Mouse (Mus musculus) liver, adult (tissue): ENCODE measurements around the gene Snap47.

Experiments
- GATA4 ChIP-seq: IDR thresholded peaks from 2 replicates; pipeline ENCODE4 v1.6.1; 2014; ENCODE audit warnings: mild to moderate bottlenecking, low read length; ENCODE audit not compliant: insufficient replicate concordance

Snap47 gene

GRCm38 (mm10) chr11:59451086-59451485, at the start of gene Snap47:
Gene Snap47 (minus strand): TSS chr11:59451186.
- no peak for TF ChIP-seq GATA4

GRCm38 (mm10) chr11:59497747-59498146, 46.8 kb upstream of the Snap47 start:
- no peak for TF ChIP-seq GATA4

- no peak for TF ChIP-seq GATA4
These were observed 45.8 kb upstream of the Snap47 start for GRCm38 (mm10) chr11:59496672-59497310.

- no peak for TF ChIP-seq GATA4
These were observed 35.2 kb upstream of the Snap47 start for GRCm38 (mm10) chr11:59486222-59486621.

GRCm38 (mm10) chr11:59485641-59486040, 34.7 kb upstream of the Snap47 start:
- TF ChIP-seq GATA4 = no peak

- TF ChIP-seq GATA4 = no peak
These were observed 32.2 kb upstream of the Snap47 start for GRCm38 (mm10) chr11:59483212-59483611.

- no peak for TF ChIP-seq GATA4
These were observed 26.3 kb upstream of the Snap47 start for GRCm38 (mm10) chr11:59477240-59477639.

GRCm38 (mm10) chr11:59472326-59472677, 21.3 kb upstream of the Snap47 start, which contains the start of gene Zfp867:
Gene Zfp867 (minus strand): TSS chr11:59472474.
- peak; percentile 24; the same call in 1 of the 2 replicates for TF ChIP-seq GATA4

- TF ChIP-seq GATA4 = no peak
These were observed 20.7 kb upstream of the Snap47 start for GRCm38 (mm10) chr11:59471413-59472325.

- TF ChIP-seq GATA4 = no peak
These were observed 9.5 kb upstream of the Snap47 start for GRCm38 (mm10) chr11:59460459-59460858.

GRCm38 (mm10) chr11:59458973-59459372, 8.0 kb upstream of the Snap47 start:
- TF ChIP-seq GATA4 = no peak

- no peak for TF ChIP-seq GATA4
These were observed 5.9 kb upstream of the Snap47 start for GRCm38 (mm10) chr11:59456891-59457290.

- no peak for TF ChIP-seq GATA4
These were observed 5.4 kb upstream of the Snap47 start for GRCm38 (mm10) chr11:59456346-59456745.

- no peak for TF ChIP-seq GATA4
These were observed 685 bp downstream of the Snap47 start for GRCm38 (mm10) chr11:59450230-59450771.

GRCm38 (mm10) chr11:59449741-59450229, 1.2 kb downstream of the Snap47 start, which contains the start of gene Jmjd4:
Gene Jmjd4 (plus strand): TSS chr11:59450045.
- no peak for TF ChIP-seq GATA4

- TF ChIP-seq GATA4 = no peak
These were observed 7.9 kb downstream of the Snap47 start for GRCm38 (mm10) chr11:59443102-59443501.
